Mouse (Mus musculus) stomach, embryonic 15.5 days (tissue): ENCODE results near the gene Mospd2. TPM values are rescaled to one million over a fixed set of nuclear protein-coding genes. Genes with fewer than 3 reads are reported as not detected.

ENCODE experiments used
- ATAC-seq: fragments of 200-750 bp; cut with Nextera tagmentation; 2 replicates; pipeline ENCODE4 v1.8.0; 2017; ENCODE audit warnings: low read depth, moderate number of reproducible peaks, moderate TSS enrichment; ENCODE audit not compliant: insufficient read depth, low FRiP score
- H3K27ac ChIP-seq: fragments of 300-500 bp; sonication (generic); 2 replicates; pipeline ENCODE4 v1.5.1; 2015; ENCODE audit warnings: mild to moderate bottlenecking, inconsistent platforms
- H3K27me3 ChIP-seq: fragments of 300-500 bp; sonication (generic); replicated peaks from 2 replicates; pipeline ENCODE4 v1.6.1; 2015; ENCODE audit warnings: inconsistent platforms
- H3K36me3 ChIP-seq: fragments of 300-500 bp; sonication (generic); 2 replicates; pipeline ENCODE4 v1.6.1; 2015; ENCODE audit warnings: inconsistent platforms
- H3K4me1 ChIP-seq: fragments of 300-500 bp; sonication (generic); 2 replicates; pipeline ENCODE4 v1.6.1; 2015; ENCODE audit warnings: inconsistent platforms
- H3K4me2 ChIP-seq: fragments of 300-500 bp; sonication (generic); 2 replicates; pipeline ENCODE4 v1.6.1; 2015; ENCODE audit warnings: mild to moderate bottlenecking, inconsistent platforms
- H3K4me3 ChIP-seq: fragments of 300-500 bp; sonication (generic); replicated peaks from 2 replicates; pipeline ENCODE4 v1.5.1; 2015; ENCODE audit warnings: inconsistent platforms
- H3K9ac ChIP-seq: fragments of 300-500 bp; sonication (generic); 2 replicates; pipeline ENCODE4 v1.6.1; 2015; ENCODE audit warnings: inconsistent platforms
- H3K9me3 ChIP-seq: fragments of 300-500 bp; sonication (generic); 2 replicates; pipeline ENCODE4 v1.6.1; 2016; ENCODE audit warnings: inconsistent platforms
- WGBS: fragments of 180-500 bp; shearing (Covaris S2); methylation state at CpG from one replicate; pipeline ENCODE4 v1.1.7; 2015; 5-methylcytosine and 5-hydroxymethylcytosine counted together
- polyA plus RNA-seq: library from polyadenylated mRNA; unstranded; fragments of >200 nt; fragmentation: Nextera tagmentation; extraction: Ambion mirVana; gene quantifications from 2 replicates; pipeline ENCODE4 v1.2.1, GENCODE M21; 2015

Gene Mospd2
- polyA plus RNA-seq, 1 experiment from 2014 or later, result 25.2 TPM

- Histone ChIP-seq H3K27ac (no peak overlapping the region), H3K36me3 (no peaks in the 10 kb centered on the region), H3K9me3 (no peaks in the 10 kb centered on the region), H3K4me2 (no peak overlapping the region), H3K4me1 (no peaks in the 10 kb centered on the region), H3K27me3 (no peaks in the 10 kb centered on the region), H3K4me3 (no peak overlapping the region), H3K9ac (no peak overlapping the region)
- no peak for ATAC-seq
- 45% methylated on average over 2 of the region's 2 CpGs for WGBS
Measured at GRCm38 (mm10) chrX:164901847-164902246, 78.3 kb downstream of the Mospd2 start.

- H3K9ac ChIP-seq, result no peak overlapping the region
- no peaks in the 10 kb centered on the region for H3K36me3 ChIP-seq
- WGBS, result 43% methylated on average over 2 of the region's 2 CpGs
- no peak overlapping the region for H3K4me2 ChIP-seq
- no peaks in the 10 kb centered on the region for H3K9me3 ChIP-seq
- H3K4me3 ChIP-seq, result no peak overlapping the region
- H3K4me1 ChIP-seq, result no peaks in the 10 kb centered on the region
- ATAC-seq, result no peak
- H3K27ac ChIP-seq, result no peak overlapping the region
- no peaks in the 10 kb centered on the region for H3K27me3 ChIP-seq
Measured at GRCm38 (mm10) chrX:164899805-164900204, 80.4 kb downstream of the Mospd2 start.

- Histone ChIP-seq H3K4me1 (no peaks in the 10 kb centered on the region), H3K27me3 (no peaks in the 10 kb centered on the region), H3K4me2 (no peak overlapping the region), H3K36me3 (no peaks in the 10 kb centered on the region), H3K9me3 (no peaks in the 10 kb centered on the region), H3K27ac (no peak overlapping the region), H3K9ac (no peak overlapping the region), H3K4me3 (no peak overlapping the region)
- no peak for ATAC-seq
- 81% methylated on average over 1 of the region's 1 CpGs for WGBS
Measured at GRCm38 (mm10) chrX:164886260-164886659, 93.9 kb downstream of the Mospd2 start.

Other genes starting within 250 kb of the Mospd2 start
- gene Fancb, start 217 bp upstream of the Mospd2 start, polyA plus RNA-seq, result 10.3 and 11.2 TPM in 2 replicates
- not detected in 2 replicates for gene Gm17604, start 24.5 kb upstream of the Mospd2 start, polyA plus RNA-seq